Mouse (Mus musculus): ENCODE measurements around the gene Alkbh2.

The Alkbh2 gene

GRCm38 (mm10) chr5:114127374-114128349 is at the start of gene Alkbh2:
TSS of gene Alkbh2 (minus strand) at chr5:114128218.
- peak; percentile 85 for DNase-seq

GRCm38 (mm10) chr5:114176548-114177400 is 48.8 kb upstream of the Alkbh2 start:
- no peak for DNase-seq

- peak; percentile 98 for DNase-seq
These were observed 47.7 kb upstream of the Alkbh2 start for GRCm38 (mm10) chr5:114175596-114176171.

GRCm38 (mm10) chr5:114174639-114175038 is 46.6 kb upstream of the Alkbh2 start:
- DNase-seq: peak; percentile 64

GRCm38 (mm10) chr5:114173877-114174581 is 46.0 kb upstream of the Alkbh2 start:
- DNase-seq: no peak

- no peak for DNase-seq
These were observed 45.4 kb upstream of the Alkbh2 start for GRCm38 (mm10) chr5:114173458-114173857.

GRCm38 (mm10) chr5:114172936-114173335 is 44.9 kb upstream of the Alkbh2 start:
- DNase-seq: no peak

- DNase-seq: no peak
These were observed 42.3 kb upstream of the Alkbh2 start for GRCm38 (mm10) chr5:114170345-114170744.

- no peak for DNase-seq
These were observed 35.2 kb upstream of the Alkbh2 start for GRCm38 (mm10) chr5:114163117-114163696.

GRCm38 (mm10) chr5:114162106-114162815 is 34.2 kb upstream of the Alkbh2 start:
- no peak for DNase-seq

GRCm38 (mm10) chr5:114161424-114161823 is 33.4 kb upstream of the Alkbh2 start:
- DNase-seq: no peak

GRCm38 (mm10) chr5:114157236-114157635 is 29.2 kb upstream of the Alkbh2 start:
- DNase-seq: no peak

- DNase-seq: peak; percentile 49
These were observed 27.3 kb upstream of the Alkbh2 start for GRCm38 (mm10) chr5:114155168-114155933.

GRCm38 (mm10) chr5:114154765-114155164 is 26.7 kb upstream of the Alkbh2 start:
- no peak for DNase-seq

GRCm38 (mm10) chr5:114153490-114153889 is 25.5 kb upstream of the Alkbh2 start:
- DNase-seq: peak; percentile 39

GRCm38 (mm10) chr5:114152359-114153092 is 24.5 kb upstream of the Alkbh2 start:
- peak; percentile 32 for DNase-seq

GRCm38 (mm10) chr5:114147043-114147972 is 19.3 kb upstream of the Alkbh2 start:
- DNase-seq: no peak

- DNase-seq: peak; percentile 57
These were observed 18.2 kb upstream of the Alkbh2 start, which contains the start of gene Acacb for GRCm38 (mm10) chr5:114146028-114146888. TSS of gene Acacb (plus strand) at chr5:114146535.
